Mouse (Mus musculus) fibroblast of lung, adult 2 months (primary cell): Measurements from ENCODE around the gene Mylk3.
A peak's percentile ranks its signal among the peaks of the same experiment; 100 is the strongest.

ENCODE experiments used
- DNase-seq: peaks from one replicate; pipeline ENCODE4 v3.0.0-alpha.2; 2011; ENCODE audit warnings: low read depth

The Mylk3 gene

GRCm38 (mm10) chr8:85380824-85381209 lies 5.3 kb downstream of the Mylk3 start:
- no peak for DNase-seq

DNA sequence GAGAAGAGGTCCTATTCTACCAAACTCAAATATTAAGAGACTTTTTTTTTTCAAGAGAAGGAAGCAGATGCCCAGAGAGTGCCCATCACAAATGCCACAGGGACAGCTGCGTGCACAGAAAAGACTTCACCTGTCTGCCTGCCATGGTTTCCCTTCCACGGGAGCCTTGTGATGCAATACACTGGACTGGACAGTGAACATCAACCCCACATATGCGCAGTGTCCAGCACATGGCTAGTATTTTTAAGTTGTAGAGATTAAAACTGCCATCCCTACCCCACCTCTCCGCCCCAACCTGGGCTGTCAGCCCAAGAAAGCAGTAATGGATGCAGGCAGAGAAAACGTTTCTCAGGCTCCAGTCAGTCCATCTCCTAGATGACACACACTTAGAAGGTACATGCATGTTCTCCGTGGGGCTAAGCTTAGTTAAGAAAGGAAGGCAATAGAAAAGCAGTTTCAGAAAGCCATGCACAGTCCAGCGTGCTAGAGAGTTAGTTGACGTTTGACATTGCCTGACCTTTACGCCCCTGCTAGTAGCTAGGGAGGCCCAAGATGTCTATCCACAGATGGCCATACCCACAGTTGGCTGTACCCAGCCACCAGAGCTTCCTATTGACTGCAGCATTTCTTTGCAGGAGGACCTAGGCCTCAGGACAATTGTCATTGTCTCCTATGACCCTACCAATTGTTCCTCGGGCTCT lies 5.9 kb downstream of the Mylk3 start:
- no peak for DNase-seq

- peak; percentile 70 for DNase-seq
Observed at GRCm38 (mm10) chr8:85379142-85379781, 6.9 kb downstream of the Mylk3 start.

DNA sequence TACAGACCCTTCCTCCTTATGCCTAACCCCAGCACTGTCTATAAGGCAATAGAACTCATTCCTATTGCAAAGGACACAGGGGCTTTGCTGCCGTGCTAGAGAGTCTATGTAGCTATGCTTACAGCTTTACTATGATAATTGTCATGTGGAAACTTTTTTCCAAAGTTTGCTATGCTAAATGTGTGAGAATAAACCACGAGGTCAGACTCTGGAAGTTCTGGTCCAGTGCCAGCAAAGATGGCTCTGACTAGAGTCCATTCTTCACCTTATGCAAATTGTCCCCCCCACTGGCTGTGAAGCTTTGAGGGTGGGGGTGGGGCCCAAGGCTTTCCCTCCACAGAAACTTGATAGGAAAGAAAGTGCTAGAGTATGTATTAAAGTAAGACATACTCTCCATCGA lies 9.6 kb downstream of the Mylk3 start:
- no peak for DNase-seq

DNA sequence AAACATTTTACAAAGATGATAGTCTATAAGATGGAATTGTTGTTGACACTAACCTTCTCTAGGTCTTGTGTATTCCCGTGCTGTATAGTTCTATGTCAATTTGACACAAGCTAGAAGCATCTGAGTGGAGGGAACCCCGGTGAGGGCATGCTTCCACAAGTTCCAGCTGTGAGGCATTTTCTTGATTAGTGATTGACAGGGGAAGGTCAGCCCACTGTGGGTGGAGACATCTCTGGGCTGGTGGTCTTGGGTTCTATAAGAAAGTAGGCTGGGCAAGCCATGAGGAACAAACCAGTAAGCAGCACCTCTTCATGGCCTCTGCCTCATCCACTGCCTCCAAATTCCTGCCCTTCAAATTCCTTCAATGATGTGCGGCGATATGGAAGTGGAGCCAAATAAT lies 11.9 kb downstream of the Mylk3 start:
- DNase-seq: no peak

GRCm38 (mm10) chr8:85373435-85374039 lies 12.6 kb downstream of the Mylk3 start:
- DNase-seq: no peak

- DNase-seq: no peak
Observed at GRCm38 (mm10) chr8:85372465-85372839, 13.7 kb downstream of the Mylk3 start.

GRCm38 (mm10) chr8:85371736-85372464 lies 14.2 kb downstream of the Mylk3 start:
- no peak for DNase-seq

GRCm38 (mm10) chr8:85365176-85365575 lies 21.0 kb downstream of the Mylk3 start:
- DNase-seq: no peak

- no peak for DNase-seq
Observed at GRCm38 (mm10) chr8:85364628-85365027, 21.5 kb downstream of the Mylk3 start.

GRCm38 (mm10) chr8:85363406-85363805 lies 22.7 kb downstream of the Mylk3 start:
- no peak for DNase-seq

DNA sequence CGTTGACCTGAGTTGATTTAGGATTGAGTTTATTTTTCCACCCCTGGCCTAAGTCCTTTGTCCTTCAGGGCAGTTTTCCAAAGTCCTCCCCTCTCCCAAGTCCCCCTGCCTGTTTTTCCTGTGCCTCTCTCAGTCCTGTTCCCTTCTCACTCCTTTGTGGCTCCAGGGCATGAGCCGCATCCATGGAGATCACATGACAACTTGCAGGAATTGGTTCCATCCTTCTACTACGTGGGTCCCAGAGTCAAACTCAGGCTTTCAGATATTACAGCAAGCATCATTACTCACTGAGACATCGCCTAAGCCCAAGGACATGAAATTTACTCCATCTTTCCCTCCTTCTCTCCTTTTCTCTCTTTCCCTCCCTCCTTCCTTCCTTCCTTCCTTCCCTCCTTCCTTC lies 23.9 kb downstream of the Mylk3 start:
- DNase-seq: no peak

- DNase-seq: no peak
Observed at GRCm38 (mm10) chr8:85353287-85353686, 32.9 kb downstream of the Mylk3 start.

DNA sequence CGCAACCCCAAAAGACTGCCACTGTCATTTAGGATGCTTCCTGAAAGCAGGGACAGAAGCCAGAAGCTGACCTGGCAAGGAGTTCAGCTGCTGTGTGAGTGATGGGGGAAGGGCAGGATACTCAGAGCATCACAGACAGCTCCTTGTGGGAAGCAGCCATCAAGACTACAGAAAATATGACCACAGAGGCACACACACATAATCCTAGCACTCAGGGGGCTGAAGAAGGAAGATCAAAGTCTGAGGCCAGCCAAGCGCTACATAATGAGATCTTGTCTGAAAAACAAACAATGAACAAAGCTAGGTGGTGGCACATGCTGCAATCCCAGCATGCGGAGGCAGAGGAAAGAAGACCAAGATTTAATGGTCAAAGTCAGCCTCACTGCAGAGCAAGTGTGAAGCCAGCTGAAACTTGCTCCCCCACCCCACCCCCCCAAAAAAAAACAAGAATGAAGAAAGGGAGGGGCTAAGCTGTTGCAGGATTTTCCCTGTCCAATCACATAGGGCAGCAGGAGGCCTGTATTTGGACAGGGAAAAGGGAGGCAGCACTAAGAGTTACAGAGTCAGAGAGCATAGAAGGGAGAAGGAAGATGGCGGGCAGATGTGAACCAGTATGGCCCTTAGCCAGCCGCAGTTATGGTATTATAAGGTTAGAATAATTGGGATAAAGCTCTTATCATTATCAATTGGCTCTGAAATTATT lies 46.1 kb downstream of the Mylk3 start:
- no peak for DNase-seq

GRCm38 (mm10) chr8:85337681-85338080 lies 48.5 kb downstream of the Mylk3 start:
- DNase-seq: no peak

DNA sequence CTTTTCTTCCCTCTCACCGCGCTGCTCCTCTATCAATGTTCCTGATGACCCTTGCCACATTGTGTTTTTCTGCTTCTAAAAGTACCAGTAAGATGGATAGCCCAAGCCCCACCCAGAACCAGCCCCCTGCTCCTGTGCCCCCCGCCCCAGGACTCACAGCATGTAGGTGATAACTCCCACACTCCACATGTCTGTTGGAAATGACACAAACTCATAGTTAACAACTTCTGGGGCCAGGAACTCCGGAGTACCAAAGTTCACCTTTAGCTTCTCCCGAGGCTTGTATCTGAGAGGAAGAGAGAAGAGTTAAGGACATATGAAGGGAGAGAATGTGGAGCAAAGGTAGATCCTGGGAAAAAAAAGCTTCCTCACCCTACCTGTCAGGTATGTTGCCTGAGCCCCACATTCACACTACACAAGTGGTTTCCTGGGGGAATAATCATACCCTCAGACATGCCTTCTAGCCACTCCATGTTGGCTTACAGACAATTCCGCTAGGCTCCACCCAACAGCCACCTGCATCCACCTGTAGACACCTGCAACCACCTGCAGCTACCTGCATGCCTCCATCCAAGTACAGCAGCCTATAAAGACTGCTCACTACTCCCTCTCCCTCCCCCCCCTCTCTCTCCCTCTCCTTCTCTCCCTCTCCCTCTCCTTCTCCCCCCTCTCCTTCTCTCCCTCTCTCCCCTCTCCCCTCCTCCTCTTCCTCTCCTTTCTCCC lies 49.8 kb downstream of the Mylk3 start:
- no peak for DNase-seq

DNA sequence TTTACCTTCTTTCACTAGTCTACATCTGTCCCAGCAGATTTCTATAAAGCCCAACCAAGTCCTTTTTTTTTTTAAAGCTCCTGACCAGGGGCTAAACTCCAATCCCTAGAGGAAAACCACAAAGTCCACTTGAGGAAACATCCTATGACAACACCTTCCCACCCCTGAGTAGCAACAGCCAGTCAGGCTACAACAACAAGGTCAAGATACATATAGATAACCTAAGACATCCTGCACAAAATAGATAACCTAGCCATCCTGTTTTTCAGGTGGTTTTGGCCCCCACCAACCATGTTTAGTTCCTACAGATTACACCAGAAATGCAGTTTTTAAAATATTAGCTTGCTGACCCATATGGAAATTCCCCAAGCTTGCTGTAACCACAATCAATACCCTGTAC lies 51.0 kb downstream of the Mylk3 start:
- no peak for DNase-seq

GRCm38 (mm10) chr8:85329506-85329905 lies 56.6 kb downstream of the Mylk3 start:
- DNase-seq: peak; percentile 69

DNA sequence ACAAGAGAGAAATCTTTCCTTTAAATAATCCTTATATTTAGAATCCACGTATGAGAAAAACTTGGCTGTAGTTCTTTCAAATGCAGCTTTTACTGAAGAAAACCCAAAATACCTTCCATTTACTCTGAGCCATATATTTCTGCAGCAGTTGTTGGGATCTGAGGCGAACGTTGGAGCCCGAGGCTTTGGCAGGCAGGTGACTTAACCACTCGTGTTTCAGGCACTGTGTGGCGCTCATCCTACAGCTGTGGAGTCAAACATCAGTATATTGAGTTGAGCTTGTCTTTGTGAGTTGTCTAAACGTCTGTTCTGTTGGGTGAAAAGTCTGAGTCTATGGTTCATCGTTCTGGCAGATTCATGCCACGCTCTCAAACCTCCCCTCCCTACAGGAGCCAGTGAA lies 59.1 kb downstream of the Mylk3 start:
- DNase-seq: no peak

- DNase-seq: no peak
Observed at GRCm38 (mm10) chr8:85323084-85323483, 63.1 kb downstream of the Mylk3 start.

GRCm38 (mm10) chr8:85321981-85322380 lies 64.2 kb downstream of the Mylk3 start:
- no peak for DNase-seq

DNA sequence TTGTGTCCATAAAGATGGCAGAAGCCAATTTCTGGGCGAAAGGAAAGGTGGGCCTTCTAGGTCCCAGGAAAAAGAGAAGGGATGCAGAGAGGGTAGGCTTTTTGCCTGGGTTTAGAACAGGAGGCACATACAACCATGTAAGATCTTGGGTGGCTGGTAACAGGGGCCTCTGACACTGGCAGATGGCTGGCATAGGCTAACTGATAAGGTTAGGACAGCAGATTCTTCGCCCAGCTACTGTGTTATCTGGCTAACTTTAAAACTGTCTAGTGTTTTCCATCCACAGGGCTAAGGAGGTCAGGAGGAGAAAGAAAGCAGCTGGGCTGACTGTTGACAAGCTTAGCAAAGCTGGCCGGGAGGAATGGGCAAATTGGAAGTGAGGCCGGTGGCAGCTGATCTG lies 67.6 kb downstream of the Mylk3 start:
- DNase-seq: no peak
